Mouse (Mus musculus) effector memory CD4-positive, alpha-beta T cell, adult 7 months (primary cell): ENCODE data around the gene Cbr4. TPM values are rescaled to one million over a fixed set of nuclear protein-coding genes. Genes with fewer than 3 reads are reported as not detected.

Experiments
- polyA plus RNA-seq: library from polyadenylated mRNA; unstranded; fragments of 100-300 nt; shearing (Covaris generic); gene quantifications from one replicate; pipeline ENCODE4 v1.2.1, GENCODE M21; 2017

The Cbr4 gene
- polyA plus RNA-seq, result 14.6 TPM

DNA sequence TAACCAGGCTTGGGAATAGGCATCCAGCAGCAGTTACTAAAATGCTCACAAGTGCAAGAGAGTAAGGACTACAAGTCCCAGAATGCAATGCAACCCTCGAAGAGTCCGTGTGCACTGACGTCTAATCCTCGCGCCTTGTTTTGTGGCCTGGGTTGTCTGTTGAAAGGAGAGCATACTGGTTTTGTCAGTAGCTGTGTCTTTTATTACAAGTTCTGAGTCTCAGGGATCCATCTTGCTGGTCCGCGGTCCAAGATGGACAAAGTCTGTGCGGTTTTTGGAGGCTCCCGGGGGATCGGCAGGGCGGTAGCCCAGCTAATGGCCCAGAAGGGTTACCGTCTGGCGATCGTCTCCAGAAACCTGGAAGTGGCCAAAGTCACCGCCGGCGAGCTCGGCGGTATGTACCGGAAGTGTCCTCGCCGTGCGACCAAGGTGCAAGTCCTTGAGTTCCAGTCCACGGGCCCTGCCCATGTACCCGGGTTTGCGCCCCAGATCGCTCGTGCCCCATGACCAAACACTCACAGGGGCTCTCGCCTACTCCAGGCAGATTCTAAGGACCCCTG lies at the start of gene Cbr4:
Gene Cbr4, plus strand, starts transcription at position 138 of the 560 bp plus-strand sequence.

